Mouse (Mus musculus) small intestine, adult 2 months (tissue): ENCODE data around the gene Eng. TPM values are rescaled to one million over a fixed set of nuclear protein-coding genes. Genes with fewer than 3 reads are reported as not detected.
A peak's percentile ranks its signal among the peaks of the same experiment; 100 is the strongest.

Experiments used
- H3K27ac ChIP-seq: fragments of 200-500 bp; 2 replicates; pipeline ENCODE4 v1.5.1; 2012; ENCODE audit warnings: low read depth, low read length, control low read depth, inconsistent platforms; ENCODE audit not compliant: insufficient read depth
- H3K27me3 ChIP-seq: fragments of 200-500 bp; 2 replicates; pipeline ENCODE4 v1.6.1; 2012; ENCODE audit warnings: mild to moderate bottlenecking, moderate library complexity, low read length, inconsistent platforms; ENCODE audit not compliant: control insufficient read depth, insufficient read depth
- H3K36me3 ChIP-seq: fragments of 200-500 bp; 2 replicates; pipeline ENCODE4 v1.6.1; 2012; ENCODE audit warnings: mild to moderate bottlenecking, low read length, control low read depth, inconsistent platforms; ENCODE audit not compliant: control insufficient read depth, insufficient read depth
- H3K4me1 ChIP-seq: fragments of 200-500 bp; 2 replicates; pipeline ENCODE4 v1.6.1; 2012; ENCODE audit warnings: low read length, inconsistent platforms, mixed read lengths; ENCODE audit not compliant: control insufficient read depth, insufficient read depth, insufficient read length
- H3K4me3 ChIP-seq: fragments of 200-500 bp; 2 replicates; pipeline ENCODE4 v1.5.1; 2012; ENCODE audit warnings: low read depth, mild to moderate bottlenecking, control low read depth, inconsistent platforms, low read length, moderate library complexity
- CTCF ChIP-seq: fragments of 200-500 bp; IDR thresholded peaks from 2 replicates; pipeline ENCODE4 v1.5.1; 2012; ENCODE audit warnings: low read depth, mild to moderate bottlenecking, control low read depth, inconsistent platforms, low read length, moderate library complexity, mixed read lengths; ENCODE audit not compliant: insufficient replicate concordance, insufficient read length; ENCODE audit errors: extremely low read depth
- POLR2A ChIP-seq: fragments of 200-500 bp; IDR thresholded peaks from 2 replicates; pipeline ENCODE4 v1.6.1; 2012; ENCODE audit warnings: low read depth, mild to moderate bottlenecking, control low read depth, inconsistent platforms, low read length, moderate library complexity
- WGBS: fragments of 180-500 bp; shearing (Covaris S2); methylation state at CpG from one replicate; pipeline ENCODE4 v1.1.7; 2018; 5-methylcytosine and 5-hydroxymethylcytosine counted together
- polyA plus RNA-seq: library from polyadenylated mRNA; depleted of rRNA; stranded (reverse); fragments of >200 nt; gene quantifications from 2 replicates; pipeline ENCODE4 v1.2.3, GENCODE M21; 2012

Gene Eng
- polyA plus RNA-seq, 1 experiment, result 54.4 TPM

DNA sequence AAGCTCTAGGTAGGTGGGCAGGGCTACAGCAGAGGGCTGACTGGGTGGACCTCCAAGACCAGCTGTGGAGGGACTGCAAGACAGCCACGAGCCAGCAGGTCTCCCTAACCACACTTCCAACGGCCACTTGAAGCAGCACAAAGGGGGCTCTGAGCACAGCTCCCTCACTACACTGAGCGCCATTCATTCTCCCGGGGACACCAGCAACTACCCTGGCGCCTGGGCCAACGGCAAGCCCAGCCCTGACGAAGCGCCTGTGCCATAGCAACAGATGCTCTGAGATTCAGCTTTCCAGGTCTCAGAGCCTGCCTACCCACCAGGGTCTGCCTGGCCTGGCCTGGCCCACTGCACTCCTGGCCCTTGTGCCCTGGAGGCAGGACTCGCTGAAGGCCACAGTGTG, 72.4 kb downstream of the Eng start:
- 78% methylated on average over 9 of the region's 9 CpGs for WGBS
- H3K4me3 ChIP-seq, result no peak overlapping the region

GRCm38 (mm10) chr2:32720053-32720452, 73.7 kb downstream of the Eng start:
- Histone ChIP-seq H3K36me3 (no peaks in the 10 kb centered on the region), H3K4me1 (peaks cover 4% of the 10 kb centered on the region), H3K27ac (peak overlapping the region; percentile 68), H3K27me3 (no peaks in the 10 kb centered on the region), H3K4me3 (no peak overlapping the region)
- WGBS, result 87% methylated on average over 3 of the region's 3 CpGs
- TF ChIP-seq POLR2A (no peak), CTCF (no peak)

More for the DNA sequence above, 72.4 kb downstream of the Eng start:
- peaks cover 15% of the 10 kb centered on the region for H3K4me1 ChIP-seq
- H3K36me3 ChIP-seq, result no peaks in the 10 kb centered on the region
- H3K27ac ChIP-seq, result no peak overlapping the region
- TF ChIP-seq CTCF (no peak), POLR2A (no peak)
- no peaks in the 10 kb centered on the region for H3K27me3 ChIP-seq

- TF ChIP-seq POLR2A, result no peak
- TF ChIP-seq CTCF, result no peak
- Histone ChIP-seq H3K4me1 (peaks cover 4% of the 10 kb centered on the region), H3K4me3 (peak within 1 kb of the TSS; percentile 60), H3K27ac (peak within 1 kb of the TSS; percentile 72), H3K27me3 (no peaks in the 10 kb centered on the region), H3K36me3 (no peaks in the 10 kb centered on the region)
- 61% methylated on average over 8 of the region's 8 CpGs for WGBS
Measured at GRCm38 (mm10) chr2:32720681-32721229, 74.4 kb downstream of the Eng start, which contains the start of gene Sh2d3c. Gene Sh2d3c, plus strand, starts transcription at chr2:32721055.

- Histone ChIP-seq H3K4me3 (peak overlapping the region; percentile 58), H3K27ac (peak overlapping the region; percentile 72), H3K27me3 (no peaks in the 10 kb centered on the region), H3K36me3 (no peaks in the 10 kb centered on the region), H3K4me1 (peaks cover 4% of the 10 kb centered on the region)
- 40% methylated on average over 6 of the region's 6 CpGs for WGBS
- no peak for TF ChIP-seq POLR2A
- no peak for TF ChIP-seq CTCF
Measured at GRCm38 (mm10) chr2:32722046-32722445, 75.7 kb downstream of the Eng start.

GRCm38 (mm10) chr2:32722581-32722980, 76.2 kb downstream of the Eng start:
- no peaks in the 10 kb centered on the region for H3K36me3 ChIP-seq
- no peak overlapping the region for H3K4me3 ChIP-seq
- WGBS, result 62% methylated on average over 3 of the region's 3 CpGs
- TF ChIP-seq POLR2A, result no peak
- TF ChIP-seq CTCF, result no peak
- no peaks in the 10 kb centered on the region for H3K27me3 ChIP-seq
- H3K27ac ChIP-seq, result peak overlapping the region; percentile 72; the same call in 1 of the 2 replicates
- peaks cover 4% of the 10 kb centered on the region for H3K4me1 ChIP-seq

DNA sequence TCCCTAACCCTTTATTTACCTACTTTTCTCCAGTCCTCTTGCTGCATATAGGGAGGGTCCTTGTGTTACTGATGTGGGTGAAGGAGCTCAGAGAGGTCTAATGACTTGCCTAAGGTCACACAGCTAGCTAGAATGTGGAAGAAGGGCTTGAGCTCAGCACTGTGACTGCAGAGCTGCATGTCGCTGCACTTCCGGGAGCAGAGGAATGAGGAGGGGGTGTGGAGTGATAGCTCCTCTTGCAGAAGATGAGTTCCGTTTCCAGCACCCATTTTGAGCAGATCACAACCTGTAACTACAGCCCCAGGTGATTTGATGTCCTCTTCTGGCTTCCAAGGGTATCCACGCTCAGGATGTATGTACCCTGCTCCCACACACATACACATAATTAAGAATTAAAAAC, 77.8 kb downstream of the Eng start:
- TF ChIP-seq POLR2A, result no peak
- TF ChIP-seq CTCF, result no peak
- Histone ChIP-seq H3K36me3 (no peaks in the 10 kb centered on the region), H3K27ac (no peak overlapping the region), H3K27me3 (no peaks in the 10 kb centered on the region), H3K4me1 (peaks cover 4% of the 10 kb centered on the region), H3K4me3 (no peak overlapping the region)
- 86% methylated on average over 4 of the region's 4 CpGs for WGBS

DNA sequence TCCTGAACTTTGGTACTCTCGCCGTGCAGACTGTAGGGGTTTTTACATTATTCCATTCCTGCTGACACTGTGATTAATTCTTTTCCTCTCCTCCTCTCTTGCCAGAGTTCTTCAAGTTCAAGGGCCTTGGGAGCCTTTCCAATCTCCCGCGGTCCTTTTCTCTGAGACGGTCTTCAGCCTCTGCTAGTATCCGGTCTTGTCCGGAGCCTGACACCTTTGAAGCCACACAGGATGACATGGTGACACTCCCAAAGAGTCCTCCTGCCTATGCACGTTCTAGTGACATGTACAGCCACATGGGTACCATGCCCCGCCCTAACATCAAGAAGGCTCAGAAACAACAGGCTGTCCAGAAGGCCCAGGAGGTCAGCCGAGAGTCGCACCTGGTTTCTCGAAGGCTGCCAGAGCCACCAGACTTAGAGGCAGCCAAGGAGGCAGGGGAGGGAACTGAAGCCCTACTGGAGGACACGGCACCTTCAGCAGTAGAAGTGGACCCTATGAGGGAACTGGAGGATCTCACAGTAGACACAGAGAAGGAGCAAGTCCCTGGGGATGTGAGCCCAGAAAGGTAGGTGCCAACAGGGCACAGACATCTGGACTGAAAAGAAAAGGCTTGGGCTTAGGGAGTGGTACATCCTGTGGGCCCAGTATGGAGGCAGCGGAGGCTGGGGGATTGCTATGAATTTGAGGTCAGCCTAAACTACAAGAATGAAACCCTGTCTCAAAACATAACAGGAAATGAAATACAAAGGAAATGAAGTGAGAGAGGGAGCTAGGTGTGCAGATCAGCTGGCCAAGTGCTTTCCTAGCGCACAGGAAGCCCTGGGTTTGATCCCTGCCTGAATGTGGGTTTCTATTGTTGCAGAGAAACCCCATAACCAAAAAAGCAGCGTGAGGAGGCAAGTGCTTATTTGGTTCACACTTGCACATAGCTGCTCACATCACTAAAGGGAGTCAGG, 78.7 kb downstream of the Eng start:
- TF ChIP-seq POLR2A (no peak), CTCF (no peak)
- Histone ChIP-seq H3K27ac (peak overlapping the region; percentile 48), H3K27me3 (no peaks in the 10 kb centered on the region), H3K36me3 (no peaks in the 10 kb centered on the region), H3K4me3 (no peak overlapping the region), H3K4me1 (peaks cover 4% of the 10 kb centered on the region)
- 62% methylated on average over 16 of the region's 16 CpGs for WGBS
